Mouse (Mus musculus) thymus, postnatal 10 days (tissue): Measurements from ENCODE around the gene Olfr1051.
"Not testable (repeated sequence)": the region's sequence is repeated elsewhere in the genome, so short reads cannot be mapped to it uniquely, and the experiment has no call there.

ENCODE experiments used
- DNase-seq, 2 experiments: peaks; one replicate each; pipeline ENCODE4 v3.0.0; 2021; ENCODE audit warnings: low spot score in 2 of 2

The Olfr1051 gene

DNA sequence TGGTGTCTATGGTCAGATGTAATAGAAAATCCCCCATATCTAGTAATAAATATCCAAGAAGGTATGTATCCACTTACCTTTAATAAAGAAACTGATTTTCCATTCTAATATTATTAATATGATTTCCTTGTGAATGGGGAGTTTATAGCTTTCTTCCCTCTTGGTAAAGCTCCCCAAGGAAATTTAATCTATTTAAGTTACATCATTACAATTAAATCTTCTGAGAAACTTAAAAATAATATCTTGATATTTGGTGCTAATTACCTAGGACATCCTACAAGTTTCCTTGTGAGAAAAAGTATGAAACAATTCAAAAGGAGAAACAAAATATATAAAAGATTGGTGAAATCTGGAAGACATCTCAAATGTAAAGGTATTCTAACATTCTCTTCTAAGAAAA is at the start of gene Olfr1051:
Gene Olfr1051, minus strand, starts transcription at position 101 of the 400 bp plus-strand sequence.
- DNase-seq = not testable (repeated sequence)

DNA sequence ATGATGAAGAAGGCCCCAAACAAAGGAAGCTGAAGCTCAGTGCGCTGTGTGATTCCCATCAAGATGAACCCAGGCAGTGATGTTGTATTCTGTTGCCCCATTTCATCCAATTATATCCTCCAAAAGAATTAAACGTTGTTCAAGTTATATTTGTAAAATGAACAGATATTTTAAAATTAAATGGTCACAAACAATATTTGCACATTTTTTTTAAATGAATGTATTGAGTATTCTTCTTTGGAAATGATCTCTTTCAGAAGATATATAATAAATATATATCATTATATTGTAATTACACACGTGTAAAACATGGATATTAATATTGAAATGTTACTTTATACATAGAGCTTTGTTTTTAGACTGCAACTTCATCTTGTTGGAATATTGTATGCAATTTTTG is 36.3 kb upstream of the Olfr1051 start, which contains the start of gene Olfr1053:
Gene Olfr1053, minus strand, starts transcription at position 101 of the 400 bp plus-strand sequence.
- no peak for DNase-seq

- DNase-seq = no peak
These were observed 13.3 kb upstream of the Olfr1051 start, which contains the start of gene Olfr1052 for GRCm38 (mm10) chr2:86292155-86292554. Gene Olfr1052, plus strand, starts transcription at chr2:86292455.

DNA sequence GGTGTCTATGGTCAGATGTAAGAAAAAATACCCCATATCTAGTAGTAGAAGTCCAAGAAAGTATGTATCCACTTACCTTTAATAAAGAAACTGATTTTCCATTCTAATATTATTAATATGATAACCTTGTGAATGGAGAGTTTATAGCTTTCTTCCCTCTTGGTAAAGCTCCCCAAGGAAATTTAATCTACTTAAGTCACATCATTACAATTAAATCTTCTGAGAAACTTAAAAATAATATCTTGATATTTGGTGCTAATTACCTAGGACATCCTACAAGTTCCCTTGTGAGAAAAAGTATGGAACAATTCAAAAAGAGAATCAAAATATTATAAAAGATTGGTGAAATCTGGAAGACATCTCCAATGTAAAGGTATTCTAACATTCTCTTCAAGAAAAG is 20.7 kb downstream of the Olfr1051 start, which contains the start of gene Olfr1049:
Gene Olfr1049, minus strand, starts transcription at position 101 of the 400 bp plus-strand sequence.
- not testable (repeated sequence) for DNase-seq

DNA sequence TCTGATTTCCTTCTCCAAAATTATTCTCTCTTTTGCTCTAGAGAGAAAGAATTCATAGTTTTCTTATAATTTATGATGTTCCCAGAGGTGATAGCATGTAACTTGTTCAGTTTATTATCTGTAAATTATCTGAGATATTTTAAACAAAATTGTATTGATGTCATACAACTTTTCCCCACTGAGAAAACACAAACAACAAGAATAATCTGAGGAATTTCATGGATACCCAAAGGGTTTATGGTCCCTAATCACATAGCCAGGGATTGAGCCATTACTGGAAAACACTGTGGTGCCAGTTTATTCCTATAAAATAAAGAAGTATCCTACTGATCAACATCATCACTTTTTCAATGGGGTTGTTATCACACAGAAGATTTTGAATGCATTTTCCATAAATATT is 38.7 kb downstream of the Olfr1051 start, which contains the start of gene Olfr1048:
Gene Olfr1048, minus strand, starts transcription at position 101 of the 400 bp plus-strand sequence.
- DNase-seq = no peak

- no peak for DNase-seq
These were observed 47.6 kb downstream of the Olfr1051 start, which contains the start of gene Olfr1047 for GRCm38 (mm10) chr2:86231301-86231700. Gene Olfr1047, minus strand, starts transcription at chr2:86231401.
